Mouse (Mus musculus) right cerebral cortex, adult 2 months (tissue): ENCODE measurements at regions not wholly inside any gene's neighbourhood (a gene's known extent, or its start where the extent isn't known, plus 50 kb on each side); places are given as distances from the start of the nearest gene placed in this dataset.

Source experiments
- DNase-seq, 2 experiments: peaks; one replicate each; pipeline ENCODE4 v3.0.0; 2021 to 2022; ENCODE audit warnings: low spot score in 2 of 2

- DNase-seq, result no peak
Measured at GRCm38 (mm10) chr4:52666768-52667480, 70.8 kb downstream of the Toporsl start.

- no peak for DNase-seq
Measured at GRCm38 (mm10) chr4:52709563-52709962, 104.8 kb upstream of the Olfr275 start.

- DNase-seq, result no peak
Measured at GRCm38 (mm10) chr4:52726203-52726602, 88.2 kb upstream of the Olfr275 start.

GRCm38 (mm10) chr4:52726625-52727297 lies 87.6 kb upstream of the Olfr275 start:
- DNase-seq, result peak; percentile 81 to 82

DNA sequence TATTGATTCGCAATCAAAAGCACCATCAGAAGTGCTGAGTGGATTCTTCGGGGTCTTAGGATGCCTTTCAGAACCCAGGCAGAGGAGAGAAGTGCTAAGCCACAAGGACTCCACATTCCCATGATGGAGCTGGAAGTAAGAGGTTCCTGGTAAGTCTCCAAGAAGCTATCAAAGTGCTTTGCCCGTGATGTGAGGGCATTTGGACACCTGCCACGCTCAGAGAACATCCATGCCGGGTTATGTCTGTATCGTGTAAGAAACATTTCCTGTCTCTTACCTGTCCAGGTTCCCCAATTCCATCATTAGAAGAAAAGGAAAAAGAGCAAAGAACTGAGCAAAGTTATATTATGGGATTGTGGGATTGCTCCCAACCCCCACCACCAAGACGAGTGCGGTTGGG lies 81.3 kb upstream of the Olfr275 start:
- no peak for DNase-seq

GRCm38 (mm10) chr4:52739543-52740474 lies 74.6 kb upstream of the Olfr275 start:
- no peak for DNase-seq

DNA sequence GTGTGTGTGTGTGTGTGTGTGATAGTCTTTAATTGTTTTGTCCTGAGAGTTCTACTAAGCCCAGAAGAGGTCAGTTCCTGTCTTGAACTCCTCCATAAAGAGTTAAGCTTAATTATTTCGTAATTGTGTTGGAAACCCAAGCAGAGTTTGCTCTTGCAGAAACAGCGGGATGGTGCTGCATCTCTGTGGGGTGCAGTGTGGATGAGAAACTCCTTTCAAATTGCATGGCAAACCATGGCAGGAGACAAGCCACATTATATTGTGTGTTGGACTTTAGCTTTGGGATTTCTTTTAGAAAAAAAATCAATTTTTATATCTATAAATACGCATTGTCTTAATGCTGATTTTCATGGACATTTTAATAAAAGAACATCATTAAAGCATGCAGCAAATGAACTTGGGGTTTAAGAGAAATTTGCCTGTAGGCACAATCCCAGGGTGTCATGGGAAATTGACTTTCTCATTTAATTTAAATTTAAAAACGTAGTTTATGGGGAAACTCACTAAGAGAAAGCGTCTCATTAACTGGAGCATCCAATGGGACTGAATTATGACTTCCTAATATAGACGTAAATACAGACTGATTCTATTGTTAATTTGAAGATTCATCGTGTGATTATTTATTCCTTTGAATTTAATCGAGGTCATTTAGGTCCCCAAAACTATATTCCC lies 61.4 kb upstream of the Olfr275 start:
- no peak for DNase-seq
